Mouse (Mus musculus) T-cell, adult 66 days (primary cell): Measurements from ENCODE around the gene Slc5a10. TPM values are rescaled to one million over a fixed set of nuclear protein-coding genes. Genes with fewer than 3 reads are reported as not detected.

Experiments
- total RNA-seq, 2 experiments: library from RNA; stranded (reverse); gene quantifications; 3 replicates in 1 of 2; 4 replicates in 1 of 2; pipeline ENCODE4 v1.2.4; 2023

Slc5a10 gene
- total RNA-seq: not detected

GRCm38 (mm10) chr11:61720636-61721035, at the start of gene Slc5a10:
Gene Slc5a10 (minus strand): TSS chr11:61720826.

GRCm38 (mm10) chr11:61761584-61762407, 41.2 kb upstream of the Slc5a10 start, which contains the start of gene Prpsap2:
Gene Prpsap2 (minus strand): TSS chr11:61762088.

GRCm38 (mm10) chr11:61683907-61684731, 36.5 kb downstream of the Slc5a10 start, which contains the start of gene Fam83g:
Gene Fam83g (plus strand): TSS chr11:61684091.

GRCm38 (mm10) chr11:61652686-61653447, 67.8 kb downstream of the Slc5a10 start, which contains the start of gene Grap:
Gene Grap (plus strand): TSS chr11:61653265.

Other genes starting within 250 kb of the Slc5a10 start
- gene Mfap4, start 235.4 kb downstream of the Slc5a10 start, total RNA-seq: not detected
- gene Mapk7, start 226.4 kb downstream of the Slc5a10 start, total RNA-seq: 10 to 100 TPM; 18.4 to 19.8 TPM
- not detected for gene B9d1, start 215.7 kb downstream of the Slc5a10 start, total RNA-seq
- gene Epn2, start 141.1 kb downstream of the Slc5a10 start, total RNA-seq: 1 to 10 TPM; 1.3 to 2.5 TPM
- 100 to 1,000 TPM; 166 to 171 TPM for gene Grap, start 67.6 kb downstream of the Slc5a10 start, total RNA-seq
- gene Fam83g, start 36.7 kb downstream of the Slc5a10 start, total RNA-seq: 1 to 10 TPM in 1 of 2 experiments, under 1 TPM in 1; 0.61 to 2.0 TPM
- gene Prpsap2, start 41.3 kb upstream of the Slc5a10 start, total RNA-seq: 10 to 100 TPM; 34.6 to 41.4 TPM
- 10 to 100 TPM; 31.0 to 32.1 TPM for gene Ulk2, start 134.2 kb upstream of the Slc5a10 start, total RNA-seq
- 10 to 100 TPM; 50.8 to 56.8 TPM for gene Akap10, start 209.4 kb upstream of the Slc5a10 start, total RNA-seq
- gene Specc1, start 235.9 kb upstream of the Slc5a10 start, total RNA-seq: 1 to 10 TPM; 1.5 to 1.8 TPM